Mouse (Mus musculus) heart, adult 8-10 months (tissue): ENCODE results near the gene Iqschfp. TPM values are rescaled to one million over a fixed set of nuclear protein-coding genes. Genes with fewer than 3 reads are reported as not detected.

Source experiments
- DNase-seq: peaks from one replicate; pipeline ENCODE4 v3.0.0; 2022; ENCODE audit warnings: low spot score
- total RNA-seq, 4 experiments: library from RNA; stranded (reverse); gene quantifications; 2 replicates each; pipeline ENCODE4 v1.2.4; 2022

Gene Iqschfp
- total RNA-seq, 4 experiments from 2014 or later, result not detected

DNA sequence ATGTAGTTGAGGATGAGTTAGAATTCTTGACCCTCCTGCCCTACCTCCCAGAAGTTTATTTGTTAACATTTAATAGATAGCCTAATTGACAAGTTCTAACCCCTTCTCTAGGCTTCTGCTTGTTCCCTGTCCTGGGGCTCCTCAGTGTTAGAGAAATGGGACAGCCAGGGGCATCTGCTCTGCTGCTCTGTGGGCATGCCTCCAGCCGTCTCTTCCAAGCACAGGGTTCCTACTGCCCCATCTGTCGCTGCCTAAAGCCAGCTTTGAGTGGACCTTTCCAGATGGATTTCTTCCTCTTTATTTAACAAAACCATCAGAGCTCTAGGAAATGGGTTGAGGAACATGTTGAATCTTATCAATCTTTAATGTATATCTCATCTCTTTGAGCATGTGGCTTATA, 529.8 kb downstream of the Iqschfp start:
- DNase-seq, result no peak

DNA sequence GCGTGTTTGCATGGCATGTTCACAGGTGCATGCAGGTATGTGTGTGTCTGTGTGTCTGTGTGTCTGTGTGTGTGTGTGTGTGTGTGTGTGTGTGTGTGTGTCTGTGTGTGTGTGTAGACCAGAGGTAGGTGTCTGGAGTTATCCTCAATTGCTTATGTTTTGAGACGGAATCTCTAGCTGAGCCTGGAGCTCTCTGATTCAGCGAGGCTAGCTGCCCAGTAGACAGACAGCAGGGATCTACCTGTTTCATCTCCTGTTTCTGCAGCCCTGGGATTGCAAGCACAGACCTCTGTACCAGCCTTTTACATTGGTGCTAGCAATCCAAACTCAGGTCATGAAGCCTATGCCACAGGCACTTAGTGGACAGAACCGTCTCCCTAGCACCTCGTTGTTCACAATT, 536.0 kb downstream of the Iqschfp start:
- DNase-seq, result no peak

DNA sequence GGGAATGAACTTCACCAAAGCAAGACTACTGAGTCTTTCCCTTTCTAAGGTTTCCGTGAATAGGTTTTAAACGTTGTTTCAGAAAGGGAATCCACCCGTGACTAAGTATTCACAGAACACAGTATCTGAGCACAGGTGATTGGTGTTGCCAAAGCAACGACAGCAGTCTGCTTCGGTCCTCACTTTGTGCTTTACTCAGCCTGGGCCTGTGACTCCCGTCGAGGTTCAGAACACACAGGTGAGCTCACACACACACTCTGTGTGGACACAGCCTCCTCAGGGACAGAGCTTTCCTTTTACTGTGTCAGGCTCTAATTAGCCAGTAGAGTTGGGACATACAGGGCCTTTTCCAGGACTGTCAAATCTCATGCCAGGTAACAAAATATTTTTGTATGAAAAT, 542.4 kb downstream of the Iqschfp start:
- DNase-seq, result no peak

DNA sequence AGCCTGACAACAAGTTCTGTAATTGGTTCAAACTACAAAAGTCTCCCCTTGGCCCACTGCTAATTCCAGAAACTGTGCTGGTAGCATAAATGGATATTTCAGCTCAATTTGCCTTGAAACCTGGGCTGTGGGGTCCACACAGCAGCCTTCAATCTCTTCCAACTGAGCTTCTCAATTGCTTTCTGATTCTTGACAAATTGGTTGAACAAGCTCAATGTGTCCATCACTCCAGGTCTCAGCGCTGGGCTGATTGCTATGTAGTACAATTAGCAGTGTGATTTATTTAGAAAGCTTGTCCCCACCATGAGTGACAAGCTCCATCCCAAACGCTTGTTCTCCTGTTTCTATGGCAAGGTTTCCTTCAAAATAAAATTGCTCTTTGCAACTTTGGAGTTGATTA, 542.9 kb downstream of the Iqschfp start:
- DNase-seq, result no peak

DNA sequence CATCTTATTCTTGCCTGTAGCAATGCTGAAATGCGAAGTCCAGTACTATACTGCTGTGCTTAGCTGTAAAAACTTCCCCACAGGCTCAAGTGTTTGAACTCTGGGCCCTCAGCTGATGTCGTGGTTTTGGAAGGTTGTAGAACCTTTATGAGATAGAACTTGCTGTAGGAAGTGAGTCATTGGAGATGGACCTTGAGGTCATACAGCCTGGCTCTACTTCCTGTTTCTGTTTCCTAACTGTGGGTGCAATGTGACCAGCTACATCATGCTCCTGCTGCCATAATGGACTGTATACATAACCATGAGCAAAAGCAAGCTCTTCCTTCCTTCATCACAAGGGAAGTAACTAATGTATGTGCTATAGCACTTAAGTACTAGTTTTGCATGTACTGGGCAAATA, 556.4 kb downstream of the Iqschfp start:
- DNase-seq, result no peak

DNA sequence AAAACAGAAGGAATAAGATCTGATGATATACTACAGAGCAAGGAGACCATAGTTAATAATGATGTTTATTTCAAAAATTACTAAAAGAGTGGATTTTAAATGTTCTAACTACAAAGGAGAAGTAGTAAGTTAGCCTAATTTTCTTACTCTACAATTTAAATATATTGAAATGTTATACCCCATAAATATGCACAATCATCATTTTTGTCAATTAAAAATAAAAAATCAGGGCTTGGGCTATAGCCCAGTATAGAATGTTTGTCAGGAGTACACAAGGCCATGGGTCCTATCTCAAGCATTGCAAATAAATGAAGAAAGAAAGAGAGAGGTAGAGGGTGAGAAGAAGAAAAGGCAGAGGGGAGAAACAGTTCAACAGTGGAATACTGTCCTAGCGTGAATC, 559.6 kb downstream of the Iqschfp start:
- DNase-seq, result no peak

DNA sequence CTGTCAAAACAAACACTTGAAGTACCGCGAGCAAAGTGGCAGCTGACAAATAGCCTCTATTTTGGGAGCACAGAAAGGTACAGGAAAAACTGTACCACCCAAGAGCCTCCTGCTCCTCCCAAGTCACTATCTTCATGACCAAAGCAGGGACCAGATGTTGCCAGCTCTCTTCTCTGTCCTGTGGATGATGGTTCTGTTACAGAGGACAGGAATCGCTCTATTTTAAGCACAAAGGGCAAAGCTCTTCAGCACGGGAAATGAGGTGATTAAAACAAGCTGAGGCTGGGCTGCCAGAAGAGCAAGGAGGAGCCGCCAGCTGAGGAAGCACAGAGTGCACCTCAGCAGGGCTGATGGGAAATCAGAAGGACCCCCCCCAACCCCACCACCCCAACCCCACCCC, 561.2 kb downstream of the Iqschfp start:
- DNase-seq, result peak; percentile 52

DNA sequence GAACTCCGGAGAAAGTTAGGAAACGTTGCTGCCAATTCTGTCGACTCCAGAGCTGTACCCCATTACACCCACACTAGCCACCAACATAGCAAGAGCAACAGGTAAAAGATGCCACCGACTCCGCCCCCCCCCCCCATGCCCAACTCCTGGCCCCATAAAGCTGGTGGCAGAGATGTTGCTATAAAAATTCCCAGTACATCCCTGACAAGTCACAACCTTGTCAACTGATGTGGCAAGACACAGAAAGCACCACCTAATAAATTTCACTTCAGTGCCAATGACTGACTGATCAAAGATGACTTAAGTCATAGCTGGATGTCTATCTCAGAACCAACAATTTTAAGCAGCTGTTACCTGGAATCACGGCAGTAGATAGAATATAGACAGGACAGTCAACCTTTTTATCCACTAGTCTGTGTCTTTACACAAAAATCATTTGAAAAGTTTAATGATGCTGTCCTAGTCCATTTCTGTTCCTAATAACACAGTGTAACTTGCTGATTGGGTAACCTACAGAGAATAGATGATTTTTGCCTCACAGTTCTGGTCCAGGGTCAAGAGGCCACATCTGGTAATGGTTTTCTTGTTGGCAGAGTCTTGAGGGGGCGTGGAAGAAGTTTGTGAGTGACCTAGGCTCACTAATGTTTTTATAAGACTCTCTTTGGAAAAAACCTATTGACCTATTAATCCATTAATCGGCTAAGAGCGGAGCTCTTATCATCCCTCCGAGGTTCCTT, 561.9 kb downstream of the Iqschfp start:
- DNase-seq, result no peak

DNA sequence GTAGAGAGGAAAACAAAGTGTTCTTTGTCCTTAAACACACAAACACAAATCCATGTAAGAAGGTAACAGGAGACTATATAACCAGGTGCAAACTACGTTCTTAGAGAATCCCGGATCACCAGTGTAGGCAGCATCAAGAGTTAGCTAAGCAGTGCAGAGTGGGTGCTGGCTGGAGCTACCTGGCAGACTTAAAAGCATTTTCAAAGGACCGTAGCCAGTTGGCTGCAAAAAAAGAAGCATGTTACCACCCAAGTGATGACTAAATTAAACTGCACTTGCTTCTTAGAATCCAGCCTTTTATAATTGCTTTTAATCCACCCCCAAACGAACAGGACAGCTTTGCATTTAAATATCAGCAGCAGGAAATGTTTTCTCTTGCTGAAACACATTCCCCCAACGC, 574.6 kb downstream of the Iqschfp start:
- no peak for DNase-seq

DNA sequence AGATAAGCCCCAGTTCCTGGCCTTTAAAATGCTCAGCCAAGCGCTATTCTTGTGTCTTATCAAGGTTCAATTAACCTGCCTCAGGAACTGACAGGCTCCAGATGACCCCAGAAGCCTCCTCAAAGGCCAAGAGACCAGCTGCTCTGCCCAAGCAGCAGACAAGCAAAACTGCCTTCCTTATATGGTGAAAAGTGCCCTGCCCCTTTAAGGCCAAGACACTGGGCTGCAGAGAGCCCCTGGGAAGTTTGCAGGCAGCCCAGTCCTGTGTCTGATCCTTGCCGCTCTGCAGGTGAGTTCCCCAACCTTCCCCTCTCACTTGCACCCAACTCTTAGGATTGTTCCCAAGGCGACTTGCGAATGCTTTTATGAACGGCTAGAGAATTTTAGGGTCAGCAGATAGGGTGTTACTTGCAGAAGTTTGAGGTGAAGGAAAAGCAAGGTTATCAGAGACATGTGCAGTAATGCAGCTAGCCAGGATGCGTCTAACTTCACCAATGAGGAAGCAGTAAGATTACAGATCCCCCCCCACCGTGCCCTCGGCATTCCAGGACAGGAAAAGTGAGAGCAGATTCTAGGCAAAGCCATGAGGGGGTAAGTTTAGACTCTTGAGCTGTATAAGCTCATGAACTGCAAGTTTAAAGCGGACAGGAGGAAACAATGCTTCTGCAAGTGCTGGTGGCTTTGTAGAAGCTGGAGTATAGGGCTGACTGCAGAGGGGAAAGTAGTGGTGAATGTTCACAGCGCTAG, 576.1 kb downstream of the Iqschfp start:
- DNase-seq, result peak; percentile 26

DNA sequence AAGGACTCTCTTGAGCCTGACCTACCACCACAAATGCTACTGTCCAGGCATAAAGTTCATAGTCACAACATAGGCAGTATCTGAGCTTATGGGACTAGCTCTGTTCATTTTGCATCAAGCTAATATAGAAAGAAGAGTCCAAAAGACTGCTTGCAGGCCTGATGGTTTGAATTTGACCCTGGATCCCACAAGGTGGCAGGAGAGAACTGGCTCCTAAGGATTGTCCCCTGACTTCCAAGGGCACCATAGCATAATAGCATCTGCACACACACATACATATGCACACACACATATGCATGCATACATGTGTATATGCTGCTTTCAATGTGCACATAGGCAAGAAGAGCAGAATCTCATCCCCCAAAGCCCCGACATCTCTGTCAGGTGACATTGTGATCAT, 577.6 kb downstream of the Iqschfp start:
- no peak for DNase-seq

DNA sequence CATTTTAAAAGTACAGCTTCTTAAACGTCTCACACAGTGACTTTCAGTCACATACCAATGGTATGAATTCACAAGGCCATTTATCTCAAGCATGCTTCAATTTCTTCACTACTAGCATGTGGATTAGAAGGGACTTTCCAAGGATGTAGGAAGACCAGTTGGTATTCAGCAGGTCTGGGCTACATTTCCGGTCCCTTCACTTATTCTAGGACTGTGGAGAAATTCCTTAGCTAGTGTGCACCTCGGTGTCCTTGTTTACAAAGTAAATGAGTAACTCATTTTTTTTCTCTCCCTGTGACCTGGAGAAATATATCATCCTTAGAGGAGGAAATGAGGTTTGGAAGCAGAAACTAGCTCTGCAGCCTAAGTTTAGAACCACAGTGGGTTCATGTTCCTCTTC, 578.0 kb downstream of the Iqschfp start:
- no peak for DNase-seq

DNA sequence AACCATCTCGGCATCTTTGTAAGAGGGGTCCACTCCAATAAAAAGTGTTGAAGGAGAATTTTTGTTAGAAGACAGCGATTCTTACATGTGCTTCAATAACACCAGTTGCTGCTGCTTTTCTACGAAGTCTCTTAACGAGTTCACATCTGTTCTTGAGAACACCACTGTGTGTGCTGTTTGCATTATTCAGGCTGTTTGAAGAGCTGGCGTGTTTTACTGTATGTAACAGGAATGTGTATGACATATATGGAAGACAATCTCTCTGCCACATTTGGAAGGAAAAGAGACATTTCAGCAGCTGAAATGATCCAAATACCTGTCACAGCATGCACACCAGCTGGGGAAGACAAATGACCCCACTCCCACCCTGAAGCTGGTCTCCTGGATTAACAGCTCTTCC, 578.6 kb downstream of the Iqschfp start:
- DNase-seq, result no peak

DNA sequence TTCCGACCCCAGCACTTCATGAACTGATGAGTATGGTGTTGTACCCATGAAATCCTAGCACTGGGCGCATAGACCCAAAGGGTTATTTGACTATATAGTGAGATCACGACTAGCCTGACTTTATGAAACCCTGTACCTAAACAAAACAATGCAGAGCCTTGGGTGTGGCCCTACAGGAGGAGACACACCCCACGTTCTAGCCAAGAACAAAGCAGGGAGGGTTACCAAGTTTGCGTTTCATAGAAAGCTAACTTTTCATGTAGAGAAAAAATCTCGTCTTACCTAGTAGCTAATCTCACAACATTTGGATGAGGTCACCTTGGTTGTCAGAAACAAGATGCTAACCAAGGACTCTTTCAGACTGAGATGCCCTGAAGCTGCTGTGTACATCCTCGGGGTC, 584.3 kb downstream of the Iqschfp start:
- no peak for DNase-seq

DNA sequence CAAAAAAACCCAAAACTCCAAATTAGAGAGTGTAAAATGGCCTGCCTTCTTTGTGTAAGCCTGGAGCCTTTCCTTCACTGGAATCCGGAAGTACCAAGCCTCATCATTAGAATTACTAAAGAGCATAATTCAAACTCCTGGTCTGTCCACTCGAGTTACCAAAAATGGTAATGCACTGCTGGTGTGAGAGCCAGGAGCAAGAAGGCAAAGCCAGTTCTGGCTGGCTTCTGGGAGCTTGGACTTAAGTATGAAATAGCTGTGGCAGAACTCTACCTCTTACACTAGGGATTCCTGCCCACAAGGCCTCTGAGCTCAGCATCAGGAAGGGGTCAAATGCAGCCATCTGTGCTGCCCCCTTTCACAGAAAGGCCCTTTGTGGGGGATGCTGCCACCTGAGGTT, 585.4 kb downstream of the Iqschfp start:
- no peak for DNase-seq

DNA sequence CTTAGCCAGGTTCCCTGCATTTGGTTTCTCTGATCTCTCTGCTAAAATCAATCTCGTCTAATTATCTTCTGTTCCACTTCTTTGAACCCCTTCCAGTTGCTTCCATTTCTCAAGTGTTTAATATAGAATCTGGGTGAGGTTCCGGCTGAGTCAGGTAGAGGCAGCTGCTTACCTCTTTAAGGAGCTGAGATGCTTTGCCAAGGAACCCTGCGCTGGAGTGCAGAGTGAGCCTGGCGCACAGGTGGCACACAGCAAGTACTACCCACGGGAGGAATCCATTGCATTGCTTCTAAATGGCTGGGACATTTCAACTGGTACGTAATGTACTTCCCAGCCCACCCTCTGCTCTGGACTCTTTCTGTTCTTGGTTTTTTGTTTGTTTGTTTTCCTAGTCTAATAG, 587.2 kb downstream of the Iqschfp start:
- no peak for DNase-seq

DNA sequence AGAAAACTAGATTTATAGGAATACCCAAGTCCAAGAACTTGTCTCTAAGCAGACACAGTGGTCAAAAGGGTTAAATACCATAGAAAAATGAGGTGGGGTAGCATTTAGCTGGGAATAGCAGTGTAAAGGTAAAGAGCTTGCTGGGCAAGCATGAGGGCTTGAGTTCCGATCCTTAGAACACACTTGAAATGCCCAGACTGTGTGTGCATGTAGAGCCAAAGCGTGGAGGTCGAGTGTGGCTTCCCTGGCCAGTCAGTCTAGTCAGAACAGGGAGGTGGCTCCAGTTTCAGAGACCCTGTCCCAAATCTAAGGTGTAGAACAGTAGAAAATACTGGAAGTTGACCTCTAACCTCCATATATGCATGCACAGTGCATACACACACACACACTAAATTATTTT, 591.5 kb downstream of the Iqschfp start:
- DNase-seq, result no peak

DNA sequence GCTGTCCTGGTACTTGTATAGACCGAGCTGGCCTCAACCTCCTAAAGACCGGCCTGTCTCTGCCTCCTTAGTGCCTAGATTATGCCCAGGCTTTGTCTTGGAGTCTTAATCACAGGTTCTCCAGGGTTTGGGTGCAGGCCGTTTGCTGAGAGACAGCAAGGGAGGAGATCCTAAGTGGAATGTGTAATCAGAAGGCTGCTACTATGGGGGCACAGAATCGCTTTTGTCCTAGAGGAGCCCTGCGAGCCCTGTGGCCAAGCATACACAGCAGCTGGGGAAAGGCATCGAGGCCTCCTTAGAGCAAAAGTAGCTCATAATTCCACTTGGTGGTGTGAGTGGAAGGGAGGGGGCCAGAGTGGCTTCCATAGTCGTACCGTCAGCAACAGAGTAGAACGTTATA, 592.0 kb downstream of the Iqschfp start:
- no peak for DNase-seq

DNA sequence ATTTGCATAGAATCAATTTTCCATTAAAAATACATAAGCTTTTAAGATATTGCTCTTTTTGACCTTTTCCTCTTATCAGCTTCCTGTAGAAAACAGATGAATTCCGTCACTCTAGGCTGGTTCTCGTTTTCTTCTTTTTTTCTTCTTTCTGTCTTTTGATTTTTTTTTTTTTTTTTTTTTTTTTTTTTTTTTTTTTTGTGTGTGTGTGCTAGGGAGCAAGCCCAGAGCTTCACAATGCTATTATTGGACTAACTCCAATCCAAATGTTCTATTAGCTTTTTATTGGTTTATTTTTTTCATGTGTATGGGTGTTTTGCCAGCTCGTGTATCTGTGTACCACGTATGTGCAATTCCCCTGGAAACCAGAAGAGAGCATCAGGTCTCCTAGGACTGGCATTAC, 592.5 kb downstream of the Iqschfp start:
- no peak for DNase-seq

DNA sequence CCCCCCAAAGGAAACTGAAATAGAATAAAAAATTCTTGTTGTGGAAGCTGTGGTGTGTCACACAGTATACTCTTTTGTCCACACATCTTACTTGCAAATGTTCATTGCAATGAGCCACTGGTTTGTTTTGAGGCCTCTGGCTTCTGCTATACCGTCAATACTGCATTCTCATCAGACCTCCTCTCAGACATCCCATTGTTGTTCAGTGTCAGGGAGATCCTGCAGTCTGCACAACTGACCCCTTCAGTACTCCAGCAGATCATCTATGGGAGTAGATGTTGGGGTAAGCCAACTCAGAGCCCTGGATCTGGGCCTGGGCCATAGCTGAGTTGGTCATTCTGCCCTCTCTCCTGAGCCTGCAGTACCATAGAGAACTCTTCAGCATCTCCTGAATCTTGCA, 595.6 kb downstream of the Iqschfp start:
- DNase-seq, result no peak

DNA sequence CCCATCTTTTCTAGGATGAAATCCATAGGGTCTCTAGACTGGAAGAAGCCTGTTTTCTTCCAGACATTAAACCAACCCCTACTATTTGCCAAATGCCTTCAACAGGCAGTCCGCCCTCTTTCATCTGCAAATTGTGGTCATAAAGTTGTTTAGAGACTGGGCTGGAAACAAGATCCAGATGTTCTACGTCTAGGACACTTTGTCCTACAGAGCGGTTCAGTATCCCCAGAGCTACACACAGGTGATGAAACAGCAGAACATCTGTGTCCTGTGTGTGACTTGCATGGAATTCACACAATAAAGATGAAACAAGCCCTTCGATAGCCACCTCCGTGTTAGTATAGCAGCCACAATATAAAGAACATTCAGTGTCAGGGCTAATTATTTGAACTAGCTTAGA, 596.3 kb downstream of the Iqschfp start:
- DNase-seq, result no peak

DNA sequence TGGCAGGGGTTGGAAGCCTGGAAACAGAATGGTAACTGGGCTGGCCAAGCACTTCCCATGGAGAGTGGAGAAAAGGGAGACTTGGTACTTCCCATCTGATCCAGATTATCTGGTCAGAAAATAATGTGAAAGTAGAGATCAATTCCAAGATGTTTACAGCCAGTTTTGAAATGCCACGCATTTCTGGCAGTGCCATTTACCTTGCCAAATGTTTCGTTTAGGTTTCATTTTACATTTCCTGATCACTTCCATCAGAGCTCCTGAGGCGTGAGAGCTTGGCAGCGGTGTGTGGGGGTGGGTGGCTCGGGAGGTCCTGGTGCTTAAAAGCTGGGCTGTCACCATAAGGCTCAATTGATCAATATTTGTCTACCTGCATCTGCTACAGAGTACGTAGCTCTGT, 599.5 kb downstream of the Iqschfp start:
- DNase-seq, result no peak

DNA sequence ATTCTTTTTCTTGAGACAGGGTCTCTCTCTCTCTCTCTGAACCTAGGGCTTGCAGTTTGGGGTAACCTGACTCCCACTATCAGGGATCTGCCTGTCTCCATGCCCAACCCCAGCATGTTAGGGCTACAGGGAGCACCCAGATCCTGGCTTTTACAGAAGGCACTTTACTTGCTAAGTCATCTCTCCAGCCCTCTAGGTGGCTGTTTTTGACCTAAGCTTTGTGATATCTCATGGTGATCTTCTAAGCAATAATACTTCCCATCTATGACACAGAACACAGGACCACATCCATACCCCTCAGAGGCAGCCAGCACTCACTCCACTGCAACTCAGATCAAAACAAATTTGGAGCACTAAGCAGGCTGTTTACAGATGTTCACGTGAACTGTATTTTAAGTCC, 600.0 kb downstream of the Iqschfp start:
- no peak for DNase-seq

DNA sequence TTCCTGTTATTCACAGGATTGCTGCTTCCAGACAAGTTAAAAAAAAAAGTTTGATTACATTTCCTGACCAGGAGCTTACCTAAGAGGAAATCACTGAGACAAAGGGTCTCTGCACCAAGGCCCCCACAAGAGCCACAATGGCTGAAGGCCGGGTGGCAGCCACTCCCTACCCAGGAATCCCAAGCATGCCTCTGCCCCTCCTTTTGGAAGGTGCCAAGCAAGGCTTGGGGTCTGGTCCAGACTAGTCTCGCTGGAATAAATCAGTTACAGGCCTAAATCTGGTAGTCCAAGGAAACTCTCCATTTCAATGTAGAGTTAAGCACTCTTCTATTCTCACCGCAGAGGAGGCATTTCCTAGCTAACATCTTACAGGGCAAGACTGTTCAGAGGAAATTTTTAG, 600.5 kb downstream of the Iqschfp start:
- DNase-seq, result peak; percentile 50
